Mouse (Mus musculus): ENCODE results near the gene Cldn1. TPM values are rescaled to one million over a fixed set of nuclear protein-coding genes. Genes with fewer than 3 reads are reported as not detected.

The Cldn1 gene
- polyA plus RNA-seq (2015; fragmentation: Nextera tagmentation; extraction: Ambion mirVana): 4.3 and 5.7 TPM in 2 replicates

DNA sequence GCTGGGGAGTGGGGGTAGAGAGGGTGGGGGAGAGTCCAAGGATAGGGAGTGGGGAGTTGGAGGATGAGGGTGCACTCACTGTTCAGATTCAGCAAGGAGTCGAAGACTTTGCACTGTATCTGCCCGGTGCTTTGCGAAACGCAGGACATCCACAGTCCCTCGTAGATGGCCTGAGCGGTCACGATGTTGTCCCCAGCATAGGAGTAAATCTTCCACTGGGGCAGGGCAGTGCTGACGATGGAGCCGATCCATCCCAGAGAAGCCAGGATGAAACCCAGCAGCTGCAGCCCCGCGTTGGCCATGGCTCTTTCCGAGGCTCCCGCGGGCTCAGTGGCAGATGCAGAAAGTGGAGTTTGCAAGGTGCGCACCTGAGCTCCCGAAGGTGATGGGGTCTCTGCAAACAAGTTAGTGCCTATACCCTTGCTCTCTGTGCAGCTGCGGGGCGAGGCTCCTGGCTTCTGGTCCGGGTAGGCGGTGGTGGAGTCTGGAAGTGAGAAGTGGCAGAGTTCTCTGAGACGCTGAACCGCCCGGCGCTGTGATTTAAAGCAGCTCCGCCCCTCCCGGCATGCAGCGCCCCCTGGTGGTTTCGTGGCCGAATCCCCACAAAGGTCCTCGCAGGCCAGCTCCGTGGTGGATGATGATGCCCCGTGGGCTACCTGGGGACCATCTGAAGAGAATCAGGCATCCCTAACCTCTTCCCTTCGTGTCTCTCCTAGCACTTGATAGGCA lies at the start of gene Cldn1:
Gene Cldn1, minus strand, starts transcription at position 517 of the 729 bp plus-strand sequence.

Other genes starting within 250 kb of the Cldn1 start
- gene Cldn16, start 91.3 kb upstream of the Cldn1 start, polyA plus RNA-seq (2015; fragmentation: Nextera tagmentation; extraction: Ambion mirVana): not detected in 2 replicates
- not detected in 2 replicates for gene Tmem207, start 154.9 kb upstream of the Cldn1 start, polyA plus RNA-seq (2015; fragmentation: Nextera tagmentation; extraction: Ambion mirVana)
- 3.4 TPM in 2 replicates for gene Il1rap, start 209.9 kb upstream of the Cldn1 start, polyA plus RNA-seq (2015; fragmentation: Nextera tagmentation; extraction: Ambion mirVana)